Comparison of ENCODE assay signal across 29 mouse cellular contexts in the genomic region with DNA sequence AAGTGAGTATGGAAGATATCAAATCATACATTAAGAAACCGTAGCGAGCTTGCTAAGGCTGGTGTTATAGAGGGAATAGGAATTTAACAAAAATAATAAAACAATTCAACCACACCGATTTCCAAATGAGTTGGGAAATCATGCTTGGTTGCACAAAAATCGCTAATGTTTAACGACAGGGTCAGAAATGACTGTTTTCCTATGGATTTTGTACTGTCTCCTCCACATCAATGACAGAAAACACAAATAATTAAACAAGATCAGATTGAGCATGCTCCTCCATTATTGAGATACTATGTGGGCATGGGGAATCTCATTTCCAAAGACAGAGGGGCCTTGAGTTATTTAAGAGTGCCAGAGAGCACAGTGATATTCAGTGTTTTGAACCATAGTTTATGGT. TPM values are rescaled to one million over a fixed set of nuclear protein-coding genes. Genes with fewer than 3 reads are reported as not detected.
DNase-seq lines count a peak whose midpoint lies in the region; ATAC-seq and TF ChIP-seq lines count a peak whose summit lies in the region.
"Had no signal": no experiment of that assay in that cellular context is flagged by ENCODE, and none has a peak within 500 bp of the region (broad histone marks: within the 10 kb centered on the region; RNA-seq: fewer than 3 reads in every experiment).

No protein-coding gene starts in this region.

- peak overlapping the region; percentile 65 for H3K4me3 ChIP-seq in gastrocnemius, adult 2 months
- H3K4me3 ChIP-seq in liver, adult 2 months (ENCODE audit: insufficient read depth, low read depth, low read length) = peak overlapping the region; percentile 42
- H3K4me3 ChIP-seq in liver, embryonic 12.5 days = no peak overlapping the region
- H3K4me3 ChIP-seq in lung, adult 2 months (replicated peaks; ENCODE audit: extremely low read depth, low read depth, low read length) = peak overlapping the region; percentile 60
- no peak overlapping the region for H3K4me3 ChIP-seq in intestine, embryonic 16.5 days (ENCODE audit: low read length)
- H3K4me3 ChIP-seq: embryonic facial prominence, embryonic 12.5 days; embryonic facial prominence, embryonic 15.5 days; heart, embryonic 12.5 days; heart, embryonic 15.5 days; hindbrain, embryonic 10.5 days; hindbrain, embryonic 13.5 days had no signal

- no peak for TF ChIP-seq CTCF in gastrocnemius, adult 2 months (IDR thresholded peaks at IDR 0.05)
- TF ChIP-seq CTCF in liver, adult 2 months (IDR thresholded peaks at IDR 0.05; ENCODE audit: low read depth, low read length) = no peak
- TF ChIP-seq CTCF in lung, adult 2 months (IDR thresholded peaks at IDR 0.05; ENCODE audit: insufficient read depth, low read length) = no peak

- no peak for TF ChIP-seq POLR2A in liver, adult 2 months (IDR thresholded peaks at IDR 0.05; ENCODE audit: extremely low read depth, insufficient read depth, low read length)
- no peak for TF ChIP-seq POLR2A in lung, adult 2 months (IDR thresholded peaks at IDR 0.05; ENCODE audit: borderline replicate concordance, extremely low read depth, low read depth, low read length)

- no peak overlapping the region for H3K4me2 ChIP-seq in liver, embryonic 12.5 days
- H3K4me2 ChIP-seq in intestine, embryonic 16.5 days (ENCODE audit: low read depth, low read length) = no peak overlapping the region
- H3K4me2 ChIP-seq: embryonic facial prominence, embryonic 12.5 days; embryonic facial prominence, embryonic 15.5 days; heart, embryonic 12.5 days; heart, embryonic 15.5 days; hindbrain, embryonic 13.5 days had no signal

- WGBS in liver, adult 2 months = 19% methylated on average over 5 of the region's 5 CpGs
- 80% methylated on average over 5 of the region's 5 CpGs for WGBS in liver, embryonic 12.5 days (ENCODE audit: insufficient replicate concordance)
- 66% methylated on average over 5 of the region's 5 CpGs for WGBS in lung, adult 2 months
- WGBS in intestine, embryonic 16.5 days = 94% methylated on average over 5 of the region's 5 CpGs

- H3K79me2 ChIP-seq in liver, adult 2 months (ENCODE audit: control insufficient read depth, insufficient read depth, low read length) = peaks cover 3% of the 10 kb centered on the region; the same call in 1 of the 2 replicates

- intact Hi-C loops in gastrocnemius, adult 2 months (cut with DNase I) = no loop called here

- ATAC-seq in liver, embryonic 12.5 days = no peak
- ATAC-seq in intestine, embryonic 16.5 days = no peak
- ATAC-seq: activated CD4-positive, CD25-positive, alpha-beta regulatory T cell, adult 4 months; forebrain, embryonic 14.5 days; forebrain, postnatal 0 days; hindbrain, embryonic 16.5 days had no signal

- H3K36me3 ChIP-seq in liver, adult 2 months (ENCODE audit: control insufficient read depth, insufficient read depth, low read length) = no peaks in the 10 kb centered on the region
- no peaks in the 10 kb centered on the region for H3K36me3 ChIP-seq in liver, embryonic 12.5 days
- no peaks in the 10 kb centered on the region for H3K36me3 ChIP-seq in intestine, embryonic 16.5 days (ENCODE audit: control insufficient read depth, insufficient read depth, low read length)
- H3K36me3 ChIP-seq: embryonic facial prominence, embryonic 12.5 days; embryonic facial prominence, embryonic 15.5 days; heart, embryonic 12.5 days; heart, embryonic 15.5 days; hindbrain, embryonic 10.5 days; hindbrain, embryonic 13.5 days had no signal

- no peak overlapping the region for H3K9ac ChIP-seq in liver, adult 2 months (ENCODE audit: low read depth, low read length)
- H3K9ac ChIP-seq in liver, embryonic 12.5 days = no peak overlapping the region
- no peak overlapping the region for H3K9ac ChIP-seq in intestine, embryonic 16.5 days (ENCODE audit: low read depth, low read length)
- H3K9ac ChIP-seq: embryonic facial prominence, embryonic 12.5 days; embryonic facial prominence, embryonic 15.5 days; forebrain, postnatal 0 days; heart, embryonic 12.5 days; heart, embryonic 15.5 days; hindbrain, embryonic 13.5 days had no signal

- H3K4me1 ChIP-seq in liver, adult 2 months (ENCODE audit: control insufficient read depth, insufficient read depth, low read length) = peaks cover 36% of the 10 kb centered on the region
- peaks cover 19% of the 10 kb centered on the region for H3K4me1 ChIP-seq in liver, embryonic 12.5 days
- peaks cover 18% of the 10 kb centered on the region for H3K4me1 ChIP-seq in lung, adult 2 months (ENCODE audit: control insufficient read depth, insufficient read depth, low read length)
- peaks cover 6% of the 10 kb centered on the region for H3K4me1 ChIP-seq in intestine, embryonic 16.5 days (ENCODE audit: control insufficient read depth, insufficient read depth, low read length)
- H3K4me1 ChIP-seq: heart, embryonic 12.5 days; heart, embryonic 15.5 days had no signal

- no peak overlapping the region for H3K27ac ChIP-seq in gastrocnemius, adult 2 months
- peak overlapping the region; percentile 92; the same call in 1 of the 2 replicates for H3K27ac ChIP-seq in liver, adult 2 months (replicated peaks; ENCODE audit: insufficient read depth, low read depth, low read length)
- H3K27ac ChIP-seq in liver, embryonic 12.5 days = no peak overlapping the region
- H3K27ac ChIP-seq in intestine, embryonic 16.5 days (ENCODE audit: low read length) = no peak overlapping the region
- H3K27ac ChIP-seq: embryonic facial prominence, embryonic 12.5 days; heart, embryonic 15.5 days; hindbrain, embryonic 10.5 days; hindbrain, embryonic 13.5 days had no signal

- DNase-seq in gastrocnemius, adult 2 months = no peak
- DNase-seq in gastrocnemius, adult 18-20 months (ENCODE audit: low spot score) = no peak
- peak; percentile 88 for DNase-seq in liver, adult 2 months (ENCODE audit: extremely low read depth, low read depth, low spot score)
- DNase-seq in lung, adult 2 months = no peak
- no peak for DNase-seq in lung, postnatal 14 days
- DNase-seq: adrenal gland, postnatal 25 days; cerebellum, adult 18-20 months; cerebellum, adult 9-11 months; cerebellum, postnatal 25 days; forebrain, postnatal 0 days; gastrocnemius, postnatal 10 days; gastrocnemius, postnatal 36 days; heart, postnatal 10 days; heart, postnatal 36 days had no signal

- H3K27me3 ChIP-seq in liver, adult 2 months (ENCODE audit: control insufficient read depth, insufficient read depth, low read length) = no peaks in the 10 kb centered on the region
- H3K27me3 ChIP-seq in liver, embryonic 12.5 days (replicated peaks) = no peaks in the 10 kb centered on the region
- H3K27me3 ChIP-seq in intestine, embryonic 16.5 days (replicated peaks; ENCODE audit: control insufficient read depth, insufficient read depth, low read length) = no peaks in the 10 kb centered on the region
- H3K27me3 ChIP-seq: embryonic facial prominence, embryonic 12.5 days; embryonic facial prominence, embryonic 15.5 days; heart, embryonic 12.5 days; heart, embryonic 15.5 days; hindbrain, embryonic 13.5 days had no signal

- H3K9me3 ChIP-seq in liver, embryonic 12.5 days (replicated peaks) = no peaks in the 10 kb centered on the region
- H3K9me3 ChIP-seq in intestine, embryonic 16.5 days (ENCODE audit: control insufficient read depth, low read length) = no peaks in the 10 kb centered on the region
- H3K9me3 ChIP-seq: embryonic facial prominence, embryonic 15.5 days; heart, embryonic 12.5 days; hindbrain, embryonic 10.5 days had no signal

RNA-seq across cellular contexts. Expression of gene Fmo1, which starts 2.1 kb away (rescaled TPM):
- total RNA-seq in gastrocnemius, adult 2 months (2021) = 10 to 100 TPM; 13.4 to 14.1 TPM
- 10 to 100 TPM in 1 of 2 experiments, 1 to 10 TPM in 1; 8.4 to 11.1 TPM for total RNA-seq in gastrocnemius, adult 18-20 months (2021)
- total RNA-seq in liver, adult 2 months (2014; rRNA removed) = 187 and 242 TPM in 2 replicates
- polyA plus RNA-seq in liver, adult 2 months (2012; rRNA removed) = 152 and 171 TPM in 2 replicates
- 3.8 and 4.8 TPM in 2 replicates for polyA plus RNA-seq in liver, embryonic 12.5 days (2016; fragmentation: Nextera tagmentation; extraction: Ambion mirVana)
- polyA plus RNA-seq in lung, adult 2 months (2012; rRNA removed) = 173 and 219 TPM in 2 replicates
- 12.8 and 14.6 TPM in 2 replicates for polyA plus RNA-seq in intestine, embryonic 16.5 days (2015; fragmentation: Nextera tagmentation; extraction: Ambion mirVana)

RNA-seq across cellular contexts. Expression of gene Fmo2, which starts 34.2 kb away (rescaled TPM):
- total RNA-seq in gastrocnemius, adult 2 months (2021) = 10 to 100 TPM; 16.3 to 17.7 TPM
- total RNA-seq in gastrocnemius, adult 18-20 months (2021) = 10 to 100 TPM; 12.2 to 13.8 TPM
- 49.1 and 52.6 TPM in 2 replicates for total RNA-seq in liver, adult 2 months (2014; rRNA removed)
- 7.8 and 10.4 TPM in 2 replicates for polyA plus RNA-seq in liver, adult 2 months (2012; rRNA removed)
- 0.07 and 0.11 TPM in 2 replicates for polyA plus RNA-seq in liver, embryonic 12.5 days (2016; fragmentation: Nextera tagmentation; extraction: Ambion mirVana)
- 147 and 240 TPM in 2 replicates for polyA plus RNA-seq in lung, adult 2 months (2012; rRNA removed)
- 2.1 and 3.4 TPM in 2 replicates for polyA plus RNA-seq in intestine, embryonic 16.5 days (2015; fragmentation: Nextera tagmentation; extraction: Ambion mirVana)
- total RNA-seq: common myeloid progenitor, adult 5-6 weeks; ES-E14; granulocyte monocyte progenitor cell, adult 5-6 weeks had no signal
- polyA plus RNA-seq: activated CD4-positive, CD25-positive, alpha-beta regulatory T cell, adult 4 months; hindbrain, embryonic 10.5 days had no signal

RNA-seq across cellular contexts. Expression of gene Fmo4, which starts 50.5 kb away (rescaled TPM):
- not detected for total RNA-seq in gastrocnemius, adult 2 months (2021)
- under 1 TPM; 0.11 to 0.26 TPM for total RNA-seq in gastrocnemius, adult 18-20 months (2021)
- 14.4 and 16.2 TPM in 2 replicates for total RNA-seq in liver, adult 2 months (2014; rRNA removed)
- polyA plus RNA-seq in liver, adult 2 months (2012; rRNA removed) = 7.7 and 8.1 TPM in 2 replicates
- polyA plus RNA-seq in liver, embryonic 12.5 days (2016; fragmentation: Nextera tagmentation; extraction: Ambion mirVana) = 0.67 and 0.79 TPM in 2 replicates
- 1.7 and 2.4 TPM in 2 replicates for polyA plus RNA-seq in lung, adult 2 months (2012; rRNA removed)
- polyA plus RNA-seq in intestine, embryonic 16.5 days (2015; fragmentation: Nextera tagmentation; extraction: Ambion mirVana) = 11.7 and 13.0 TPM in 2 replicates
- total RNA-seq: common myeloid progenitor, adult 5-6 weeks; ES-E14; granulocyte monocyte progenitor cell, adult 5-6 weeks; heart, adult 8-10 months had no signal
- polyA plus RNA-seq: activated CD4-positive, CD25-positive, alpha-beta regulatory T cell, adult 4 months; heart, embryonic 12.5 days had no signal

Comparison
In these comparisons a context has a peak if more than half of its experiments do, and no peak if none do; other contexts are left out.
1. H3K4me3 ChIP-seq: peak in gastrocnemius, adult 2 months (single experiment), liver, adult 2 months (single experiment) and lung, adult 2 months (single experiment); none in liver, embryonic 12.5 days (single experiment) and intestine, embryonic 16.5 days (single experiment).
2. RNA of gene Fmo2, which starts 34.2 kb away (polyA plus RNA-seq): 147 to 240 TPM in lung, adult 2 months; 7.8 to 10.4 TPM in liver, adult 2 months, 2.1 to 3.4 TPM in intestine, embryonic 16.5 days and 0.07 to 0.11 TPM in liver, embryonic 12.5 days; every median in the first group is over 10 times any median in the second.